Mouse (Mus musculus) bone marrow macrophage, adult 2 months (primary cell): ENCODE data around the gene Alpl. TPM values are rescaled to one million over a fixed set of nuclear protein-coding genes. Genes with fewer than 3 reads are reported as not detected.
A peak's percentile ranks its signal among the peaks of the same experiment; 100 is the strongest.

Experiments
- H3K27ac ChIP-seq: 2 replicates; pipeline ENCODE4 v1.5.1; 2012; ENCODE audit warnings: low read depth, low read length; ENCODE audit not compliant: insufficient read depth
- H3K4me1 ChIP-seq: 2 replicates; pipeline ENCODE4 v1.6.1; 2012; ENCODE audit warnings: low read length; ENCODE audit not compliant: control insufficient read depth, insufficient read depth
- H3K4me3 ChIP-seq: 2 replicates; pipeline ENCODE4 v1.5.1; 2012; ENCODE audit warnings: mild to moderate bottlenecking, low read length, moderate library complexity; ENCODE audit not compliant: insufficient read depth
- CTCF ChIP-seq: IDR thresholded peaks from 2 replicates; pipeline ENCODE4 v1.5.1; 2012; ENCODE audit warnings: low read depth, mild to moderate bottlenecking, low read length, moderate library complexity
- POLR2A ChIP-seq: IDR thresholded peaks from 2 replicates; pipeline ENCODE4 v1.6.1; 2012; ENCODE audit warnings: mild to moderate bottlenecking, low read depth, low read length, borderline replicate concordance
- polyA plus RNA-seq: library from polyadenylated mRNA; stranded (reverse); fragments of >200 nt; gene quantifications from 2 replicates; pipeline ENCODE4 v1.2.4, GENCODE M21; 2012; ENCODE audit not compliant: missing spikeins, insufficient read depth, insufficient read length

Gene Alpl
- polyA plus RNA-seq, 1 experiment: 0.21 TPM

DNA sequence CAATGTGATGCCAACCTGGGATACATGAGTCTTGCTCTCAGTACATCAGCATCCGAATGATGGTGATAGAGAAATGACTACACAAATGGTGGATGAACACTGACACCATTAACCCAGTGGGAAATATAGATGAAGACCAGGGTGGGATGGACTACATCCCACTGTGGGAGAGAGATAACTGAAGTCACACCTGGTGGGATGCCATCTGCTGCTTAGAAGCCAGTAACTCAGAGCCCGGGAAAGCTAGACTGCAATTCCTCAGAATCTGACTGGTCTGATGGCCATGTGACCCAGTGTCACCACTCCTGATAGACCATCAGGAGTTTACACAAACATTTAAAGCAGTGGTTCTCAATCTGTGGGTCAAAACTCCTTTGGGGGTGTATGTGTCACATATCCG is 27.4 kb upstream of the Alpl start:
- Histone ChIP-seq H3K4me3 (no peak overlapping the region), H3K27ac (no peak overlapping the region), H3K4me1 (peaks cover 9% of the 10 kb centered on the region)
- TF ChIP-seq CTCF: no peak
- TF ChIP-seq POLR2A: no peak

DNA sequence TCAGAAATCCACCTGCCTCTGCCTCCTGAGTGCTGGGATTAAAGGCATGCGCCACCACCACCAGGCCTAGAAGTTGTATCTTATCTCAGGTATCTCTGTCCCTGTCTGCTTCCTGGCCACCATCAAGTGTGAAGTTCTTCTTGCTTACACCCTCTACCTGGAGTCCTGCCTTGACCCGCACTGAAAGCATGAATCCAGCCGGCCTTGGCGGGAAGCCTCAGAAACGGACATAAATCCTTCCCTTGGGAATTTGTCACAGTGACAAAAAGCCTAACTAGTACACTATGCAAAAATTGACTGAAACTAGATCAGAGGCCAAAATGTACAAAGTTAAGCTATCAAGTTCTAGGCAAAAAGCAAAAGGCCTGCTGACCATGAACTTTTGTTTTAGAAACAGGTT is 26.4 kb upstream of the Alpl start:
- TF ChIP-seq POLR2A: no peak
- no peak for TF ChIP-seq CTCF
- Histone ChIP-seq H3K4me3 (no peak overlapping the region), H3K4me1 (peaks cover 13% of the 10 kb centered on the region), H3K27ac (no peak overlapping the region)

DNA sequence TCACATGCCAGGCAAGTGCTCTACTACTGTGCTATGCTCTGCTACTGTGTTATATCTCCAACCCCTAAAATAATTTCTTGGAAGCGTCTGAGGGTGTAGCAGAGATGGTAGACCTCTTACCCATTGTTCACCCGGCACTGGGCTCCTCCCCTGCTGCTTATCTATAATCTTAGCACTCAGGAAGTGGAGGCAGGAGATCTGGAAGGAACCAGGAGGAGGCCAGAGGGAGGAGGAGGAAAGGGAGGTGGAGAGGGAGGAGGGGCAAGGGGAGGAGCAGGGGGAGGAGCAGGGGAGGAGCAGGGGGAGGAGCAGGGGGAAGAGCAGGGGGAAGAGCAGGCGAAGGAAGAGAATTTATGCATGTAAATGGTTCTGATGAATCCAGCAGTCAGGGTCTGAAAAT is 24.5 kb upstream of the Alpl start:
- no peak overlapping the region for H3K27ac ChIP-seq
- H3K4me3 ChIP-seq: no peak overlapping the region
- H3K4me1 ChIP-seq: peaks cover 18% of the 10 kb centered on the region
- TF ChIP-seq POLR2A (no peak), CTCF (no peak)

DNA sequence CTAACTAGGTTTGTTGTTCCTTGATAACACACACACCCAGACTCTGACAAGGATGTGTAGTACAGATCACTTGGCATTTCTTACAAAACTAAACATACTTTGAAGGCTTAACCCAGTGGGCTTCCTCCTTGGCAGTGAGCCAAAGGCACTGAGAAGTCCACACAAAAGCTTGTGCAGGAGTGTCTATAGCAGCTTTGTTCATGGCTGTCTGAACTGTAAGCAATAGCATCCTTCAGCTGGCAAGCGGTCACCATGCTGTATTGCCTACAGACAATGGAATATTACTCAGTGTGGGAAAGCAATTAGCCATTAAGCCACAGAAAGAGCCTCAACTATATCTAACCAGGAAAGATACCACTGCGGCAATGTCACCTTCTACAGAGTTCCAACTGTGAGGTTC is 23.3 kb upstream of the Alpl start:
- H3K27ac ChIP-seq: no peak overlapping the region
- H3K4me3 ChIP-seq: no peak overlapping the region
- TF ChIP-seq CTCF (no peak), POLR2A (no peak)
- H3K4me1 ChIP-seq: peaks cover 23% of the 10 kb centered on the region

DNA sequence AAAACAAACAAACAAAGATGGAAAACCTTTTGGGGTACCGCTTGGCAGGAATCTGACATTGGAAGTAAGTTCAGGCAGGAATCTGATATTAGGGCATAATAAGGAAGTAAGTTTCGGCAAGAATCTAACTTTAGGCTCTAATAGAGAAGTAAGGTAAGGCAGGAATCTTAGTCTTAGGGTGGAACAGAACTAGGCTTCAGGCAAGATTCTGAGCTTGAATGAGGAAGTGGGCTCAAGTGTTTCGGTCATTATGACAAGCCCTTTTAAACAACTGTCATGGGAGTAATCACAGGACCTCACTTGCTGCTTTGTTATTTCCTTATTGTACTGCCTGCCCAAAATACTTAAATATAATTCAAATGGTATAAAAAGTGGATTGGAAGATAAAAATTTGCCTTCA is 22.2 kb upstream of the Alpl start:
- Histone ChIP-seq H3K4me1 (peaks cover 23% of the 10 kb centered on the region), H3K27ac (peak overlapping the region; percentile 69), H3K4me3 (no peak overlapping the region)
- TF ChIP-seq POLR2A: no peak
- TF ChIP-seq CTCF: no peak

DNA sequence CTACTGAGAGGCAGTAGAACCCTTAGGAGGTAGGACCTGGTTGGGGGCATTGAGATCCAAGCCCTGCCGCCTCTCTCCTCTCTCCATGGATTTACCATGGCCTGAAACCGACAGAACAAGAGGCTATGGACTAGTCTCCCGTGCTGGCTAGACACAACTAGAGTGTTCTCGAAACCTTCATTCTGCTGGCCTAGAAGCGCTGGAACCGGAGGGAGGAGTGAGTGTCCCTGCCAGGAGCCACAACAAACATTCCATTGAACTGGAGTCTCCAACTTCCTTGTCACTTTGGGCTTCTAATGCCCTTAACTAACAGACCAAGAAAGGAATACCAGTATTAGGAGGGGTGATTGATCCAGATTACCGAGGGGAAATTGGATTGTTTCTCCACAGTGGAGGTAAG is 20.0 kb upstream of the Alpl start:
- Histone ChIP-seq H3K4me1 (peaks cover 23% of the 10 kb centered on the region), H3K27ac (no peak overlapping the region), H3K4me3 (no peak overlapping the region)
- no peak for TF ChIP-seq CTCF
- no peak for TF ChIP-seq POLR2A

DNA sequence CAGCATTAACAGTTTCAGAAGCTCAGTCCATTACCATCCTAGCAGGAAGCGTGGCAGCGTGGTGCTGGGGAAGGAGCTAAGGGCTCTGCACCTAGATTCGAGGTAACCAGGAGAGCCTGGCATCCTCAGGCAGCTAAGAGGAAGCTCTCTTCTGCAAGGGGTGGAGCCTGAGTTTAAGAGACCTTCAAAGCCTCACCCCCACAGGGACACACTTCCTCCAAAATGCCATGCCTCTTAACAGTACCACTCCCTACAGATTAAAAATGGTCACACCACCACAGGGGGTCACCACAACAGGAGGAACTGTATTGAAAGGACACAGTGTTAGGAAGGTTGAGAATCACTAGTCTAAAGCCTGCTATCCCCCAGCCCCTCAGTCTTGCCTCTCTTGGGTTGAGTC is 19.3 kb upstream of the Alpl start:
- Histone ChIP-seq H3K27ac (no peak overlapping the region), H3K4me3 (no peak overlapping the region), H3K4me1 (peaks cover 23% of the 10 kb centered on the region)
- TF ChIP-seq POLR2A (no peak), CTCF (no peak)

DNA sequence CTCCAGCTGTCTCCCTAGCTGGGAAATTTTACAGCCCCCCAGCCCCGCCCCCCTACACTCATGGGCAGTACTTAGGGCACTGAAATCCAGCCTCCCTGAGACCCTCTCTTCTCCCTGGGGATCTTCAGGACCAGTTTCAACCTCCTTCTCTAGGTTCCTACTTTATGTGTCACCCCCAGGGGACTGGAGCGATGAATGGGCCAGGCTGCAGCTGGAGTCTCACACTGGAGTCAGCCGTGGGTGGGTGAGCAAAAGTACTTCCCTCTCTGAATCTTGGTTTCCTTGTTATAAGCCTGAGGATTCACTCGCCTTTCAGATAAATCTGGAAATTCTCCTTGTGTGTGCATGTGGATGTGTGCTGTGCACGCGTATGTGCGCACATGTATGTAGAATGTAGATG is 18.0 kb upstream of the Alpl start:
- Histone ChIP-seq H3K4me1 (peaks cover 18% of the 10 kb centered on the region), H3K27ac (no peak overlapping the region), H3K4me3 (no peak overlapping the region)
- TF ChIP-seq POLR2A (no peak), CTCF (no peak)

DNA sequence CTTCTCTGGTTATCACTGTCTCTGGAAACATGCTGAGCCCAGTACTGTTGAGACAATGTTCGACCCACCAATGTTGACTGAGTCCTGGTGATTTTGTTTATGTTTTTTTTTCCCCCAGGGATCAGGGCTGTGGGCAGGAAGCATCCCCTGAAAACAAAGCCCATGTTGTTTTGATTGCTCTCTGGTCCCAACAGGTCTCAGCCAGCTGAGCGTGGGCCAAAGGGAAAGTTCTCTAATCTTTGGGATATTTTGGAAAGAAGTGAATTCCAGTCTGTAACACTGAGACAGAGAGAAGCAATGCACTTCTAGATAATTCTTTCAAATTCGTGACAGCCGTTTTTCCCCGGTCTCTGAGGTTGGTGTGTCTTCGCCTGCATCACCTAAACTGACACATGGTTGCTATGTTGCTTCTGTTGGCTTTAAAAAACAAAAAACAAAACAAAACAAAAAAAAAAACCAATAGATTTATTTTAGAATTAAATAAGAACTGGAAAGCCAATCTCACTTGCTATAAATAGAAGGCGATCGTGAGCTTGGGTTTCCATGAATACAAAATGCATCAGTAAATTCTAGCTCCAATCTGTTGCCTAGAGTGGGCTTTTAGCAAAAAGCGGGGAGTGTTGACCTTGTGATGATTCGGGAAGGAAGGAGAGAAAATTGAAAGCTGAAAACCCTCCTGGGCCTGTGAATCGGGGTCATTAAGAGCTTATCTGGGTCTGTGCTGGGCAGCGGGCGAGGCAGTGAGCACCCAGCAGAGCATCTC is 16.9 kb upstream of the Alpl start:
- no peak for TF ChIP-seq CTCF
- no peak for TF ChIP-seq POLR2A
- no peak overlapping the region for H3K4me3 ChIP-seq
- H3K4me1 ChIP-seq: peaks cover 14% of the 10 kb centered on the region
- H3K27ac ChIP-seq: no peak overlapping the region

DNA sequence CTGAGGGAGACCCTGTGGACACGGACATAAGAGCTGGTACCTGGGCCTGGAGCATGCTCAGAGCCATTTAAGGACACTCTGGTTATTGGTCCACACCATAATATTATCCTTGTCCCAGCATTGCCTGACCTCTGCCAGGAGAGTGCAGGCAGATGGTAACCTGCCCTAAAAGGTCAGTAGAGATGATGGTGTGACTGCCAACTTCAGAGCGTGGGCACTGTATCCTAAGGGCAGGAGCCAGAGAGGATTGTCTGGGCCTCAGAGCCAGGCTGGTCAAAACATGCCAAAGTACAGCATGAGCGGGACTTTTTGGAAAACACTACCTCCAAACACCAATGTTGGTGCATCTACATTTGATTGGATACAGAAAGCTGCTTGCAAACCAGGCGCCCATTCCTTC is 13.8 kb upstream of the Alpl start:
- TF ChIP-seq POLR2A (no peak), CTCF (no peak)
- no peak overlapping the region for H3K27ac ChIP-seq
- peaks cover 10% of the 10 kb centered on the region for H3K4me1 ChIP-seq
- H3K4me3 ChIP-seq: no peak overlapping the region
